Mouse (Mus musculus) liver, embryonic 14.5 days (tissue): ENCODE results near the gene Abhd17b. TPM values are rescaled to one million over a fixed set of nuclear protein-coding genes. Genes with fewer than 3 reads are reported as not detected.
A peak's percentile ranks its signal among the peaks of the same experiment; 100 is the strongest.

Experiments
- ATAC-seq: fragments of 200-750 bp; cut with Nextera tagmentation; 2 replicates; pipeline ENCODE4 v1.8.0; 2017; ENCODE audit warnings: moderate number of reproducible peaks, mild to moderate bottlenecking, moderate library complexity; ENCODE audit not compliant: insufficient read depth
- DNase-seq, 3 experiments: peaks; one replicate each; pipeline ENCODE4 v3.0.0-alpha.2; 2012 to 2013; ENCODE audit warnings: low read depth in 3 of 3, low spot score in 3 of 3
- H3K27ac ChIP-seq: fragments of 300-500 bp; sonication (generic); 2 replicates; pipeline ENCODE4 v1.5.1; 2014; ENCODE audit warnings: moderate library complexity, mild to moderate bottlenecking, control low read depth, inconsistent platforms
- H3K27me3 ChIP-seq: fragments of 300-500 bp; sonication (generic); 2 replicates; pipeline ENCODE4 v1.6.1; 2014; ENCODE audit warnings: mild to moderate bottlenecking, low read length, moderate library complexity; ENCODE audit not compliant: control insufficient read depth, insufficient read depth
- H3K36me3 ChIP-seq: fragments of 300-500 bp; sonication (generic); replicated peaks from 2 replicates; pipeline ENCODE4 v1.6.1; 2014; ENCODE audit warnings: low read depth; ENCODE audit not compliant: control insufficient read depth, insufficient read depth
- H3K4me1 ChIP-seq, 2 experiments: fragments of 200-500 bp in 1 of 2; fragments of 300-500 bp in 1 of 2; sonication (generic) in 1 of 2; replicated peaks; 2 replicates each; pipeline ENCODE4 v1.6.1; 2012 to 2014; ENCODE audit warnings: antibody characterized with exemption in 1 of 2, inconsistent platforms in 1 of 2, low read length in 1 of 2; ENCODE audit not compliant: control insufficient read depth in 2 of 2, insufficient read depth in 2 of 2
- H3K4me2 ChIP-seq: fragments of 300-500 bp; sonication (generic); 2 replicates; pipeline ENCODE4 v1.6.1; 2014; ENCODE audit warnings: low read depth, mild to moderate bottlenecking, control low read depth, moderate library complexity
- H3K4me3 ChIP-seq, 2 experiments: fragments of 200-500 bp in 1 of 2; fragments of 300-500 bp in 1 of 2; sonication (generic) in 1 of 2; 2 replicates each; pipeline ENCODE4 v1.5.1; 2012 to 2014; ENCODE audit warnings: low read depth in 2 of 2, low read length in 2 of 2, mild to moderate bottlenecking in 2 of 2, control low read depth in 1 of 2, inconsistent platforms in 1 of 2, moderate library complexity in 1 of 2; ENCODE audit not compliant: insufficient read depth in 1 of 2
- H3K9ac ChIP-seq: fragments of 300-500 bp; sonication (generic); replicated peaks from 2 replicates; pipeline ENCODE4 v1.6.1; 2014; ENCODE audit warnings: mild to moderate bottlenecking, control low read depth, moderate library complexity
- H3K9me3 ChIP-seq: fragments of 300-500 bp; sonication (generic); 2 replicates; pipeline ENCODE4 v1.6.1; 2016; ENCODE audit warnings: low read length, mixed read lengths; ENCODE audit not compliant: control insufficient read depth
- CTCF ChIP-seq: IDR thresholded peaks from 2 replicates; pipeline ENCODE4 v1.5.1; 2016; ENCODE audit warnings: antibody characterized with exemption, low read depth, control low read depth
- EP300 ChIP-seq: IDR thresholded peaks from 2 replicates; pipeline ENCODE4 v1.6.1; 2016; ENCODE audit warnings: antibody characterized with exemption, low read depth
- WGBS: fragments of 180-500 bp; shearing (Covaris S2); extraction: QIAGEN DNeasy Blood & Tissue Kit; methylation state at CpG from one replicate; pipeline ENCODE4 v1.1.7; 2014; ENCODE audit not compliant: insufficient replicate concordance; 5-methylcytosine and 5-hydroxymethylcytosine counted together
- polyA plus RNA-seq, 2 experiments: library from polyadenylated mRNA; depleted of rRNA in 1 of 2; stranded (reverse) in 1 of 2; unstranded in 1 of 2; fragments of >200 nt; fragmentation: Nextera tagmentation in 1 of 2; extraction: Ambion mirVana in 1 of 2; gene quantifications; 2 replicates each; pipeline versions ENCODE4 v1.2.1 to v1.2.3; 2012 to 2014

Gene Abhd17b
- polyA plus RNA-seq, 2 experiments = 3.3 to 7.0 TPM

- Histone ChIP-seq H3K36me3 (no peaks in the 10 kb centered on the region), H3K27me3 (no peaks in the 10 kb centered on the region), H3K9me3 (no peaks in the 10 kb centered on the region), H3K4me3 (peak within 1 kb of the TSS; percentile 82 to 92), H3K4me2 (peak within 1 kb of the TSS; percentile 90), H3K9ac (peak within 1 kb of the TSS; percentile 75), H3K27ac (peak within 1 kb of the TSS; percentile 58), H3K4me1 (peaks cover 4 to 13% of the 10 kb centered on the region in 2 experiments)
- ATAC-seq = peak; percentile 98
- DNase-seq = peak; percentile 92 to 94 (median 92)
- TF ChIP-seq EP300 (no peak), CTCF (no peak)
- WGBS = 5% methylated on average over 52 of the region's 52 CpGs
These were observed 457 bp upstream of the Abhd17b start, which contains the start of gene 1110059E24Rik for GRCm38 (mm10) chr19:21652285-21653171. TSS of gene 1110059E24Rik (minus strand) at chr19:21652976.

- peak overlapping the region in 1 of 2 experiments; percentile 82; a peak in 2 of 4 replicates for H3K4me3 ChIP-seq
- H3K4me2 ChIP-seq = peak overlapping the region; percentile 90
- no peaks in the 10 kb centered on the region for H3K27me3 ChIP-seq
- ATAC-seq (no peak), DNase-seq (no peak)
- TF ChIP-seq EP300 (no peak), CTCF (no peak)
- no peak overlapping the region for H3K27ac ChIP-seq
- WGBS = 51% methylated on average over 7 of the region's 7 CpGs
- H3K9ac ChIP-seq = no peak overlapping the region
- H3K4me1 ChIP-seq = peaks cover 4 to 10% of the 10 kb centered on the region in 2 experiments
- no peaks in the 10 kb centered on the region for H3K36me3 ChIP-seq
- H3K9me3 ChIP-seq = no peaks in the 10 kb centered on the region
These were observed 1.8 kb downstream of the Abhd17b start for GRCm38 (mm10) chr19:21654788-21655187.

GRCm38 (mm10) chr19:21660734-21661133 lies 7.7 kb downstream of the Abhd17b start:
- Histone ChIP-seq H3K4me3 (no peak overlapping the region), H3K4me1 (0 out of 4 replicates have a peak, but pooled peaks cover 0 to 2% of the 10 kb centered on the region in 2 experiments), H3K9me3 (no peaks in the 10 kb centered on the region), H3K4me2 (no peak overlapping the region), H3K9ac (no peak overlapping the region), H3K36me3 (no peaks in the 10 kb centered on the region), H3K27me3 (no peaks in the 10 kb centered on the region), H3K27ac (no peak overlapping the region)
- DNase-seq (no peak), ATAC-seq (no peak)
- 62% methylated on average over 1 of the region's 1 CpGs for WGBS
- TF ChIP-seq EP300 (no peak), CTCF (no peak)

- Histone ChIP-seq H3K27me3 (no peaks in the 10 kb centered on the region), H3K9me3 (no peaks in the 10 kb centered on the region), H3K4me1 (0 out of 4 replicates have a peak, but pooled peaks cover 0 to 2% of the 10 kb centered on the region in 2 experiments), H3K27ac (no peak overlapping the region), H3K4me2 (no peak overlapping the region), H3K9ac (no peak overlapping the region), H3K36me3 (no peaks in the 10 kb centered on the region), H3K4me3 (no peak overlapping the region)
- DNase-seq (no peak), ATAC-seq (no peak)
- WGBS = 51% methylated on average over 4 of the region's 4 CpGs
- TF ChIP-seq EP300 = no peak
- TF ChIP-seq CTCF = no peak
These were observed 10.9 kb downstream of the Abhd17b start for GRCm38 (mm10) chr19:21663756-21664456.

- Histone ChIP-seq H3K9me3 (no peaks in the 10 kb centered on the region), H3K36me3 (no peaks in the 10 kb centered on the region), H3K4me2 (no peak overlapping the region), H3K27ac (no peak overlapping the region), H3K9ac (no peak overlapping the region), H3K4me1 (0 out of 4 replicates have a peak, but pooled peaks cover 0 to 2% of the 10 kb centered on the region in 2 experiments), H3K27me3 (no peaks in the 10 kb centered on the region), H3K4me3 (no peak overlapping the region)
- 78% methylated on average over 4 of the region's 4 CpGs for WGBS
- TF ChIP-seq CTCF = no peak
- TF ChIP-seq EP300 = no peak
- ATAC-seq (no peak), DNase-seq (no peak)
These were observed 16.7 kb downstream of the Abhd17b start for GRCm38 (mm10) chr19:21669650-21670049.
